Mouse (Mus musculus): ENCODE data around the gene Cdh16. TPM values are rescaled to one million over a fixed set of nuclear protein-coding genes. Genes with fewer than 3 reads are reported as not detected.

Cdh16 gene
- polyA plus RNA-seq, 1 experiment: 0.29 TPM

DNA sequence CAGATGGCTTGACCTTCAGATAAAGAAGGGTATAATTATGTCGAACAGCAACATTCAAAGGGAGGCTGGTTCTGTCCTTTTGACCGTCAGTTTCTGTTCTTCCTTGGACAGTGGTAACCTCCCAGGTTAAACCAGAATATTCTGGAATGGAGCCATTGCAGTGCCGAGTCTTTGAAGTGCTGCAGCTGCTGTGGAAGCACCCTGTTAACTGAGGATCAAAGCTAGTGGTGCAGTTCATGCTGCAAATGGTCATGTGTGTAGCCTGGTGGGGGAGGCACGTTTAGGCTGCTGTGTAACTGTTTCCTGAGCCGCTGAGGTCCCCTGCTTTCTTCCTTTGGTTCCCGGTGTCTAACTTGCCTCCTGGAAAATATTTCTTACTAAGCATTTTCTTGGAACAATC is 25.7 kb downstream of the Cdh16 start:
- Histone ChIP-seq H3K4me2 (ENCODE audit: low read depth) (no peak overlapping the region), H3ac (ENCODE audit: control insufficient read depth, insufficient read length) (no peak overlapping the region), H3K36me3 (ENCODE audit: control insufficient read depth, insufficient read depth) (peaks cover 26% of the 10 kb centered on the region), H3K27me3 (ENCODE audit: control insufficient read depth, insufficient read depth, insufficient read length) (no peaks in the 10 kb centered on the region), H3K4me3 (no peak overlapping the region), H3K79me2 (ENCODE audit: control insufficient read depth, insufficient read depth) (no peaks in the 10 kb centered on the region)
- no peak for TF ChIP-seq CEBPB (IDR thresholded peaks at IDR 0.05; ENCODE audit: insufficient read depth, poor library complexity, severe bottlenecking)
- peak in 1 of 3 experiments; percentile 33 for TF ChIP-seq MYOD1 (IDR thresholded peaks at IDR 0.05; ENCODE audit: control insufficient read depth in 1 of 3, insufficient read length in 2 of 3, low read depth in 2 of 3)
- no peak for TF ChIP-seq E2F4 (IDR thresholded peaks at IDR 0.05; ENCODE audit: insufficient read depth)
- no peak for TF ChIP-seq MAX (IDR thresholded peaks at IDR 0.05; ENCODE audit: low read depth)

DNA sequence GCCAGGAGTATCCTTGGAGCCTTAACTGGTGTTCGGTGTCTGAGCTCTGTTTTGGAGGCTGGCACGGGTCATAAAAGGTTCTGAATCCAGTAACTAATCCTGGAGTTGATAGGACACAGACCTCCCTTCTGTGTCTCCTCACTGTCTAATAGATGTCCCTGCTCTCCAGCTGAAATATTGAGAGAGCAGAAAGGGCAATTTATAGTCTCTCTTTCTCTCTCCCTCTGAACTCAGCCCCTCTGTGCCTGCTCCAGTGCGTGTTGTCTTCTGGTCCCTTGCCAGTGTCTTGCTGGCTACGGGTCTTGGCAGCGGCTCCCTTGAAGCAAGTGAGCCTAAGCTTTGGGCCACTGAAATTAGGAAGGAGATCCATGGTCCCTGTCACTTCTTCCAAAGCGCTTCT is 26.5 kb downstream of the Cdh16 start:
- Histone ChIP-seq H3K36me3 (ENCODE audit: control insufficient read depth, insufficient read depth) (peaks cover 27% of the 10 kb centered on the region), H3ac (ENCODE audit: control insufficient read depth, insufficient read length) (no peak overlapping the region), H3K79me2 (ENCODE audit: control insufficient read depth, insufficient read depth) (peaks cover 3% of the 10 kb centered on the region), H3K4me3 (no peak overlapping the region), H3K4me2 (ENCODE audit: low read depth) (no peak overlapping the region), H3K27me3 (ENCODE audit: control insufficient read depth, insufficient read depth, insufficient read length) (no peaks in the 10 kb centered on the region)
- TF ChIP-seq REST (IDR thresholded peaks at IDR 0.05; ENCODE audit: insufficient read depth, insufficient read length) (no peak), MYOG (IDR thresholded peaks at IDR 0.05; ENCODE audit: control insufficient read depth in 1 of 3, insufficient read depth in 1 of 3, insufficient read length in 2 of 3, low read depth in 2 of 3) (no peak), TCF3 (IDR thresholded peaks at IDR 0.05; ENCODE audit: insufficient read length, low read depth) (no peak), USF1 (IDR thresholded peaks at IDR 0.05; ENCODE audit: low read depth) (no peak), E2F4 (IDR thresholded peaks at IDR 0.05; ENCODE audit: insufficient read depth) (no peak), TCF12 (IDR thresholded peaks at IDR 0.05; ENCODE audit: insufficient read depth, poor library complexity, severe bottlenecking) (no peak), MAX (IDR thresholded peaks at IDR 0.05; ENCODE audit: low read depth) (no peak), POLR2A (IDR thresholded peaks at IDR 0.05; ENCODE audit: insufficient read length, low read depth) (no peak), MYOD1 (IDR thresholded peaks at IDR 0.05; ENCODE audit: control insufficient read depth in 1 of 3, insufficient read length in 2 of 3, low read depth in 2 of 3) (no peak), CEBPB (IDR thresholded peaks at IDR 0.05; ENCODE audit: insufficient read depth, poor library complexity, severe bottlenecking) (no peak)

DNA sequence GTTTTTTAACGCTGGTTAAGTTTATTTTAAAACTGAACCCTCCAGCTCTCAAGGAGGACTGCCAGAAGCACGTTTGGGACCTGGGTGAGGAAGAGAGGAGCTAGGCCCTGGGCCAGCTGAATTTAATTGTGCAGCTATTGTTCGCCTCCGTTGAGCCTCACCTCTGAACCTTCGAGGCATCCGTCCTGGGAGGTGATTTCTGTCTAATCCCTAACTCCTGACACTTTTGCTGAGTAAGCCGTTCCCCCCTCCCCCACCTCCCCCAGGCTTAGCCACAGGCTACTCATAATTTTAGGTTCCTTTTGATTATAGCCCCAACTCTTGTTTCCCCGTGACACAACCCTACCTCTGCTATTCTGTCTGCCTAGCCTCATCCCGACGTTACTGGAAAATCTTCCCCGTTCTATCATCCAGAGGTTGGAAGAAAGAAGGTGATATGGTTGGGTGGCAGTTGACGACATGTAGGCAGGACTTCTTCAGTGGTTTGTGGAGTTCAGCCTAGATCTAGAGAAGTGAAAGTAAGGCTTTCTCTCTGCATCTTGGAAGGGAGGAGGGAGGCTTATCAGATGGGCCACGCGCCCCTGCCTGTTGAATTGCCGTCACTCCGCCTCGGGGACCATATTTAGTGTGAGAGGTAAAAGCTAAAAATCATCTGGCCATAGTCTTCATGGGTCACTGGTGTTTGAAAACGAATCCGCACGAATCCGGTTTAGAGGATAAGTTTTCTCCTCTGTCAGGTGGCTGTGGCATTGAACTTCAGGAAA is 28.2 kb downstream of the Cdh16 start:
- Histone ChIP-seq H3ac (ENCODE audit: control insufficient read depth, insufficient read length) (no peak overlapping the region), H3K36me3 (ENCODE audit: control insufficient read depth, insufficient read depth) (peaks cover 27% of the 10 kb centered on the region), H3K4me2 (ENCODE audit: low read depth) (no peak overlapping the region), H3K4me3 (no peak overlapping the region), H3K27me3 (ENCODE audit: control insufficient read depth, insufficient read depth, insufficient read length) (no peaks in the 10 kb centered on the region), H3K79me2 (ENCODE audit: control insufficient read depth, insufficient read depth) (peaks cover 13% of the 10 kb centered on the region)
- TF ChIP-seq POLR2A (IDR thresholded peaks at IDR 0.05; ENCODE audit: insufficient read length, low read depth) (no peak), MYOG (IDR thresholded peaks at IDR 0.05; ENCODE audit: control insufficient read depth in 1 of 3, insufficient read depth in 1 of 3, insufficient read length in 2 of 3, low read depth in 2 of 3) (no peak), MAX (IDR thresholded peaks at IDR 0.05; ENCODE audit: low read depth) (no peak), TCF12 (IDR thresholded peaks at IDR 0.05; ENCODE audit: insufficient read depth, poor library complexity, severe bottlenecking) (no peak), TCF3 (IDR thresholded peaks at IDR 0.05; ENCODE audit: insufficient read length, low read depth) (no peak), E2F4 (IDR thresholded peaks at IDR 0.05; ENCODE audit: insufficient read depth) (no peak), USF1 (IDR thresholded peaks at IDR 0.05; ENCODE audit: low read depth) (no peak), REST (IDR thresholded peaks at IDR 0.05; ENCODE audit: insufficient read depth, insufficient read length) (no peak), SRF (IDR thresholded peaks at IDR 0.05; ENCODE audit: control insufficient read depth, insufficient read length, low read depth) (no peak), POLR2AphosphoS2 (IDR thresholded peaks at IDR 0.05; ENCODE audit: insufficient read length, low read depth) (no peak), CEBPB (IDR thresholded peaks at IDR 0.05; ENCODE audit: insufficient read depth, poor library complexity, severe bottlenecking) (no peak), MYOD1 (IDR thresholded peaks at IDR 0.05; ENCODE audit: control insufficient read depth in 1 of 3, insufficient read length in 2 of 3, low read depth in 2 of 3) (no peak)

- TF ChIP-seq MYOD1 (IDR thresholded peaks at IDR 0.05; ENCODE audit: control insufficient read depth in 1 of 3, insufficient read length in 2 of 3, low read depth in 2 of 3) (no peak), MYOG (IDR thresholded peaks at IDR 0.05; ENCODE audit: control insufficient read depth in 1 of 3, insufficient read depth in 1 of 3, insufficient read length in 2 of 3, low read depth in 2 of 3) (no peak), USF1 (IDR thresholded peaks at IDR 0.05; ENCODE audit: low read depth) (no peak)
Observed at GRCm38 (mm10) chr8:104594611-104595362, 29.4 kb downstream of the Cdh16 start.

More at GRCm38 (mm10) chr8:104594611-104595362, 29.4 kb downstream of the Cdh16 start:
- peaks cover 27% of the 10 kb centered on the region for H3K36me3 ChIP-seq (ENCODE audit: control insufficient read depth, insufficient read depth)
- no peak overlapping the region for H3K4me3 ChIP-seq
- no peak overlapping the region for H3ac ChIP-seq (ENCODE audit: control insufficient read depth, insufficient read length)
- H3K79me2 ChIP-seq (ENCODE audit: control insufficient read depth, insufficient read depth): peaks cover 13% of the 10 kb centered on the region
- no peaks in the 10 kb centered on the region for H3K27me3 ChIP-seq (ENCODE audit: control insufficient read depth, insufficient read depth, insufficient read length)
- H3K4me2 ChIP-seq (ENCODE audit: low read depth): no peak overlapping the region
